Mouse (Mus musculus): Measurements from ENCODE around the gene Slc25a11.

DNA sequence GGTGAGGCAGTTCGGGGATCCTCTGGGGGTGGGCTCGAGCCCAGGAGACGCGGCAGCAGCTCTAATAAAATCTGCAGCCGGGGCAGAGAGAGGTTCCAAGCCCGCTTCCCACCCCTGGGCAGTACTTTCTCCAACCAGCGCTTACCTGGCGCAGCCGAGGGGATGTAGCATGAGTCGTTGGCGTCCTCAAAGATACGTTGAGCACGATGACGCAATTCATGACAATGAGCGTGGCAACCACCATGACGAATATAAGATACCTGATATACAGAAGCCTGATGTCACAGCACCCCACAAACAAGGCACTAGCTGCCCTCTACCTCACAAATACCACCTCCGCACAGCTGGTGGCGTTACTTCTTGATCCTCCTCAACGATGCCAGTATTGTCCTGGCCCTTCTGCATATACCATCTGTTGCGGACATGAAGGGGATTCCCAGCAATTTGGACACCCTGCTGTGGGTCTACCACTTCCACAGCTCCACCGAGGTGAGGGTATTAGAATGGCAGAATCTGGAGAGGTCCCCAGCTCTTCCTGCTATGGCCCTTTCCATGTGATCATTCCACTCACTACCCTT is 31.7 kb downstream of the Slc25a11 start, which contains the start of gene 4930544D05Rik:
- TF ChIP-seq CTCF (IDR thresholded peaks at IDR 0.05; ENCODE audit: low read depth, low read length) (no peak), GATA1 (IDR thresholded peaks at IDR 0.05; ENCODE audit: borderline replicate concordance, low read length) (no peak), TAL1 (conservative IDR thresholded peaks at IDR 0.05; ENCODE audit: low read depth, low read length) (no peak)

Measured in G1E (cell line).